Mouse (Mus musculus) B cell, adult 2 months (primary cell): Measurements from ENCODE around the gene Sphk2.
A peak's percentile ranks its signal among the peaks of the same experiment; 100 is the strongest.

ENCODE experiments used
- DNase-seq, 2 experiments: peaks; one replicate each; pipeline ENCODE4 v3.0.0; 2022

Sphk2 gene

GRCm38 (mm10) chr7:45709677-45710355, 8.0 kb downstream of the Sphk2 start:
- no peak for DNase-seq

DNA sequence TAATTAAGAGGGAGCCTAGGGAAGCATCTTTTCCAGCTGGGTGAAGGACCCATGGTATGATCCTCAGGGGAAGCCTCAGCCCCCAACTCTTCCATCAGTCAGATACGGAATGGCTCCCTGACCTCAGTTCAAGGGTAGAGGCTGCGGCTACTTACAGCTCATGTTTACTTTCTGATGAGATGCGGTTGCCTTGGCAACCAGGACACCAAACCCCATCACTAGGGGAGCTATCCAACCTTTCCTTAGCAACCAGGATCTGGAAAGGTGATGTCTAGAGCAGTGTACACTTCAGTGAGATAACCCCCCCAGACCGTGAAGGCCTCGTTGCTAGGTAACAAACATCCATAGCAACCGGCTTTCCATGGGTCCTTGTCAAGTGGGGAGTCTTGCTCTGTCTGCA, 8.8 kb downstream of the Sphk2 start:
- DNase-seq, result no peak

GRCm38 (mm10) chr7:45708221-45708761, 9.5 kb downstream of the Sphk2 start:
- peak; percentile 56 to 58 for DNase-seq

DNA sequence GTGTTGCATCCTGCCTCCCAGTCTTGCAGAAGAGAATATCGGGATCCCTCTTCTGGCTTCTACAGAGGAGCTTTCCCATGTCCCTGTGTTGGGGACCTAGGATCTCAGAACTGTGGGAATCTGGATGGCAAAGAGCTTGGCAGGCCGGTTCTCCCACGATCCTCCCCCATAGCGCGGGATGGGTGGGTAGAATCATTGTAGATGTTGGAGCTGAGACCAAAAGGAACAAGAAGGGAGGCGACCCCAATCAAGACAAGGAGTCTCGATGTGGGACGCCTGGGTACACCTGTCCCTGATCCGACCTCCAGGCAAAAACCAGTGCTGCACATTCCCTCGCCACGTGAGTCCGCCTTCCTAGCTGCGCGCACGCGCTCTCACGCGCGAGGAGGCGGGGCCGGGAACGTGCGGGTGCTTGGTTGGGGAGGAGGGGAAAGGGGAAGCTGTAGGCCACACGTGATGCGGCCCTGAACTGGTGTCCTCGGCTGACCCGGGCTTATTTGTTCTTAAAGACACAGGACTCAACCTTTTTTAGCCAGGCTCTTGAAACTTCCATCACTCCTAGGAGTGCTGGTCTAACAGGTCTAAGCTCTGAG, 10.3 kb downstream of the Sphk2 start:
- peak; percentile 93 to 94 for DNase-seq

GRCm38 (mm10) chr7:45706721-45707241, 11.0 kb downstream of the Sphk2 start:
- peak; percentile 92 to 93 for DNase-seq

DNA sequence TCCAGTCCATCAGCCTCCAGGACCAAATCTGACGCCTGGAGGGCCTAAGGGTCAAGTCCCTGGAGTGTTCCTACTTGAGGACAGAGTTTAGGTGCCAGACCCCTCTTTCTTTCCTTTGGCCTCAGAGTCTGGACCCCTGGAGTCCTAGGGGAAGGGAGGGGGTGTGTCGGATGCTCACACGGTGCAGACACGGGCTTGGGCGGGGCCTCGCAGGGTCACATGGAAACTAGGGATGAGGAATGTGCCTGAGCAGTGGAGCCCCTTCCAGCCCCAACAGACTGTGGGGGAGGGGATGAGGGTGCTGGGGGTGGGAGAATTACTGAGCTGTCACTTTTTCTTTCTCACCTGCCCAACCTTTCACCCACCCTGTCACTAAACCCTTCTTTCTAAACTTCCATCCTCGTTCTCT, 11.9 kb downstream of the Sphk2 start:
- DNase-seq, result peak; percentile 41 to 42

- peak in 1 of 2 experiments; percentile 47 for DNase-seq
These were observed 12.3 kb downstream of the Sphk2 start for GRCm38 (mm10) chr7:45705443-45705864.

- DNase-seq, result peak; percentile 96 to 98
These were observed 12.9 kb downstream of the Sphk2 start, which contains the start of gene Dbp for GRCm38 (mm10) chr7:45704730-45705442. Gene Dbp (plus strand): TSS chr7:45705088.

GRCm38 (mm10) chr7:45704046-45704559, 13.7 kb downstream of the Sphk2 start:
- peak; percentile 67 to 69 for DNase-seq

- no peak for DNase-seq
These were observed 14.2 kb downstream of the Sphk2 start for GRCm38 (mm10) chr7:45703521-45704033.

DNA sequence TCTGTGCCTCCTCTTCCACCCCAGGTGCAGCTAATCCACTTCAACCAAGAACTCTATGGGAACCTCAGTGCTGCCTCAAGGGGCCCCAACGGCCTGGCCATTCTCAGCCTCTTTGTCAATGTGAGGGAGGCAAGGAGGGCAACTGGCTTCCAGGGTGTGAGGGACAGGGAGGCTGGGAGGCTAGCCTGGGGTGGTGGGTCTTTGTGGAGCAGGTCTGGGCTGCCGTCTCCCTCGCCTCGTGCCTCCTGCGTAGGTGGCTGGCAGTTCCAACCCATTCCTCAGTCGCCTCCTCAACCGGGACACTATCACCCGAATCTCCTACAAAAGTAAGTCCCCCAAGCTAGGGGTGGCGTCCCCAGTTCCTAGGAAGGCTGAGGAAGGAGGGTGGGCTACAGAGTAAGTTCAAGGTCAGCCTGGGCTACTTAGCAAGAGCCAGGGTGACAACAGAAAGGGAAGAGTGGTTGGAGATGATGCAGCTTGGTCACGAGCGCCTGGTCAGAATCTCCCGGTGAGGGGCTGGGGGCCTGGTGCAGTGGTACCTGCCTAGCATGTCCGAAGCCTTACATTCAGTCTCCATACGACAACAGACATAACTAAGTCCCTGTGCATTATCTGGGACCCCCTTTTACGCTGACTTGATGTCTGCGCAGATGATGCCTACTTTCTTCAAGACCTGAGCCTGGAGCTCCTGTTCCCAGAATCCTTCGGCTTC, 14.8 kb downstream of the Sphk2 start:
- no peak for DNase-seq

DNA sequence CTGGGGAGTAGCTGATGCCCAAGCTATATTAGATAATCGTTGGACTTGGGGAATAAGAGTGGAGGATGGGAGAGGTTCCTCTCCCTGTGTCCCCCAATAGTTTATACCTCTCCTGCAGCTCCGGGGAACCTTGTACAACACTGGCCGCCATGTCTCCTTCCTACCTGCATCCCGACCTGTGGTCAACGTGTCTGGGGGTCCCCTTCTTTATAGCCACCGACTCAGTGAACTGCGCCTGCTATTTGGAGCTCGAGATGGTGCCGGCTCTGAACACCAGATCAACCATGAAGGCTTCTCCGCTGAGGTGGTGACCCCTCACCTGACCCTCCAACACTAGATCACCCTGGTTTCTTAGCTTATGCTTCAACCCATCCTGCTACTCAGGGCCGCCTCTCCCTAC, 15.5 kb downstream of the Sphk2 start:
- no peak for DNase-seq

DNA sequence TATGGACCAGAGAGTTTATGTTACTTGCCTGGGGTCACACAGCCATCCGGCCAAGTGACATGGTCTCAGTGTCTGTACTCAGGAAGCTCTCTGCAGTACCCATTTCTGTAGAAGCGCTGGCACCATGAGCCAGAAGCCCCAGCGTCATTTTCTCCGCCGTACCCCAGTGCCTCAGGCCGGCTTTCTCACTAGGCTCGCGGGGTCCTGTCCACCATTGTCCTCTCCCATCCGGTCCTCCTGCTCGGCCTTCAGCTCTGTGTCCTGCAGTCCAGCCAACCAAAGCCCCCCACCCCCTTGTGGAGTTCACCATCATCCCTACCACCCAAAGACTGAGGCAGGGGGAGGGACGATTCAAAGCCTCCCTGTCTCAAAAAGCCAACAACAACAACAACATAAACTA, 16.2 kb downstream of the Sphk2 start:
- no peak for DNase-seq

DNA sequence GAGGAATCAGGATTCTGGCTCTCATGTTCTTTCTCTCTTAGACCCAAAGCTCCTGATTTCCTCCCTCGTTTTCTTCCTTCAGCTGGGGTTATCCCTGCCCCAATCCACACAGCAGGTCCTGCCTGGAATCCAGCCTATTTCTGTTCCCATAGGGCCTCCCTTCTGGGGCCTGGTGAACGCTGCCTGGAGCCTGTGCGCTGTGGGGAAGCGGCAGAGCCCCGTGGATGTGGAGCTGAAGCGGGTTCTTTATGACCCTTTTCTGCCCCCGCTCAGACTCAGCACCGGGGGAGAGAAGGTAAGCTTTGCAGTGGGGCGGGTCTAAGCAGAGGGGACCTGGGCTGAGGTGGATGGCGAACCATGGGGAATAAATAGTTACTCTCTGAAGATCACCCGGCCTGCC, 16.7 kb downstream of the Sphk2 start:
- DNase-seq, result no peak

DNA sequence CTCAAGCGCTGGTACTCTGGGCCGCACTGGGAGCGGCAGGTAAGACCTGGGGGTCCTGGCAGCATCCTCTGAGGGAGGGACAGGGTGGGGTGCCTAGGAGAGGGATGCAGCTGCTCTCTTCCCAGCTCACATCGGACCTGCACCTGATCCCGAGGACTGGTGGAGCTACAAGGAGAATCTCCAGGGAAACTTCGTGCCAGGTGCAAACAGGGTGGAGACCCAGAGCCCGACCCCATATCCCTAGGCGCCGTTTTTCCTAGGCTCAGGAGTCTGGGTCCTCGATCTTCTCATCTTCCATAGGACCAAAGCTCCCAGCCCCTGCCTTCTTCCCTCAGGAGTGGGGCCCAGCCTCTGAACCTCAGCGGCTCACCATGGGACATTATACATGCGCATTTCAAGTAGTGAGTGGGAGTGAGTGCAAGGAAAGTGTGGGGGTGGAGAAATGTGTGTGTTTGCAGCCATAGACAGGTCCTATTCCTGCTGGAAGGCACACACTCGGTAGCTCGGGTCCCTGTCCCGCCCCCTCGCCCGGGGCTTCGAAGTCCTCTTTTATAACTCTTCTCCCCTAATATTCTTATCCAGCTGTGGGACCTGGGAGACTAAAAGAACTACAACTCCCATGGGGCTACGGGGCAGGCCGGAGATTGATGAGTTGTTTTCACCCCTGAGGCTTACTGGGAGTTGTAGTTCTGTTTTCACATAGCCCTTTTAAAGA, 17.3 kb downstream of the Sphk2 start:
- DNase-seq, result peak; percentile 78 to 79

- no peak for DNase-seq
These were observed 18.2 kb downstream of the Sphk2 start, which contains the start of gene Car11 for GRCm38 (mm10) chr7:45699523-45700141. Gene Car11 (plus strand): TSS chr7:45699843.

GRCm38 (mm10) chr7:45697894-45698293, 19.9 kb downstream of the Sphk2 start:
- no peak for DNase-seq

DNA sequence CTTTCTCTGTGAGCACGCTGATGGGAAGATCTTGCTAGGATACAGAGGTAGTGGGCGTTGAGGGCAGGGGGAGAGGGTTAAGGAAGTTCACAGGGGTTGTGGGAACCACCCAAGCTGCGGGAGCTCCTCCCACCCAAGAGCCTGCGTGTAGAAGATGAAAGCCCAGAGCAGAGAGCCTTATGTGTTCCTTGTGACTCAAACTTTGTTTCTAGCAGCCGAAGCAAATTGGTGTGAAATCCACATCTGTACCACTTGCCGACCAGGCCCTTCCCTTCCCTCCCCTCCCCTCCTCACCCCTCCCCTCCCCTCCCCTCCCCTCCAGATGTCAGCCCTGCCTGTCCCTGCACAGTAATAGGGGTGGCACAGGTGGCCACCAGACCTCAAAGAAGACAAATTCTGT, 22.7 kb downstream of the Sphk2 start:
- no peak for DNase-seq

DNA sequence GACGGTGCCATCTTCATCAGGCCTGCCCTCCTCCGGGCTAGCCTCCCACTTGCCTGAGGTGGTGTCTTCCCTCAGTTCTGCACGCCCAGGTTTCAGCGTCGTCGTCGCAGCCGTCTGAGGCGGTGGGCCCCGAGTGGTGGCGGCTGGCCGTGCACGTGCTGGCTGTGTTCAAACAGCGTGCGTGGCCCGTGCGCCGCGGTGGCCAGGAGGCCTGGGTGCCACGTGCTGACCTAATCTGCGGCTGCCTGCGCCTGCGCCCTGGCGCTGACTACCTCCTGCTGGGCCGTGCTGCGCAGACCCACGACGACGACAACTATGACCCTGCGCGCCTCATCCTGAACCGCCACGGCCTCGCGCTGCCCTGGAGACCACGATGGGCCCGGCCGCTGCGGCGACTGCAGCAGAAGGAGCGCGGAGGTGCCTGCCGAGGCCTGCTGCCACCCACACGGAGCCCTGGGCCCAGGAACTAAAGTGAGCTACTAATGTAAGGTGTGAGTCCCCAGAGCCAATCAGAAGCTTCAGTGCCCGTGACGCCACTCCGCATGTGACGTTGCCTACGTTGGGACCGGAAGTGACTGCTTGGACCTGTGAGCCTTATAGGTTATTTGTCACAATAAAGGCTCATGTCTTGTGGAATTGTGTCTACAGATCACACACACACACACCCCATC, 23.7 kb downstream of the Sphk2 start, which contains the start of gene Sec1:
Gene Sec1, minus strand, starts transcription at position 482 of the 671 bp plus-strand sequence.
- DNase-seq, result no peak

DNA sequence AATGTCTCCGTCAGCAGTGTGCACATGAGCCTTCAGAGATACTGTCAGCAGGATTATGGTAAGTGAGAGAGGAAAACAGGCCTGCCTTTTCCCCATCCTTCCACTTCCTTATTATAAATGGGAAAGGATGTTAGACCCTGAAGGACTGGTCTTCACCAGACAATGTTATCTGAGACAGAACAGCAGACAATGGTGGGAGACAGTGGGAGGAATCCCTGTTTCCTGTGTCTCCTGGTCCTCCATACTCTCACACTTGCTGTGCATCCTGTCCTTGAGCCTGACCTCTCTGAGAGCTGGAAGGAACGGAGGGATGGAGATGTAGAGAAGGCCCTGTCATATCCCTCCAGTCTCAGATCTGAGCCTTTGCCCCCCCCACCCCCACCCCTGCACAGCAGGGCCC, 25.4 kb downstream of the Sphk2 start:
- no peak for DNase-seq
